Mouse (Mus musculus) heart, adult 2 months (tissue): ENCODE data around the gene 9630041A04Rik.

Experiments
- CTCF ChIP-seq: fragments of 200-600 bp; IDR thresholded peaks from 2 replicates; pipeline ENCODE4 v1.8.1; 2022; ENCODE audit warnings: antibody characterized with exemption, mild to moderate bottlenecking, moderate library complexity
- EP300 ChIP-seq: fragments of 200-500 bp; IDR thresholded peaks from 2 replicates; pipeline ENCODE4 v1.6.1; 2011; ENCODE audit warnings: low read depth, low read length, control low read depth; ENCODE audit not compliant: insufficient read depth
- POLR2A ChIP-seq: fragments of 200-500 bp; IDR thresholded peaks from 2 replicates; pipeline ENCODE4 v1.6.1; 2011; ENCODE audit warnings: mild to moderate bottlenecking, low read depth, low read length, control low read depth; ENCODE audit not compliant: insufficient read depth

GRCm38 (mm10) chr9:101971806-101972205, 110.2 kb downstream of the 9630041A04Rik start:
- TF ChIP-seq CTCF (peak; percentile 12; the same call in 1 of the 2 replicates), POLR2A (no peak), EP300 (no peak)
